Mouse (Mus musculus) neural tube, embryonic 14.5 days (tissue): ENCODE results near the gene Nwd1. TPM values are rescaled to one million over a fixed set of nuclear protein-coding genes. Genes with fewer than 3 reads are reported as not detected.
"Not testable (repeated sequence)": the region's sequence is repeated elsewhere in the genome, so short reads cannot be mapped to it uniquely, and the experiment has no call there.

Experiments
- ATAC-seq: fragments of 200-750 bp; cut with Nextera tagmentation; 2 replicates; pipeline ENCODE4 v1.8.0; 2017; ENCODE audit warnings: low read depth, mild to moderate bottlenecking, moderate TSS enrichment, moderate library complexity
- H3K27ac ChIP-seq: fragments of 300-500 bp; sonication (generic); 2 replicates; pipeline ENCODE4 v1.5.1; 2014; ENCODE audit warnings: low read depth, mild to moderate bottlenecking, control low read depth, low read length, moderate library complexity, mixed read lengths
- H3K27me3 ChIP-seq: fragments of 300-500 bp; sonication (generic); 2 replicates; pipeline ENCODE4 v1.6.1; 2014; ENCODE audit warnings: low read length; ENCODE audit not compliant: control insufficient read depth, insufficient read depth
- H3K36me3 ChIP-seq: fragments of 300-500 bp; sonication (generic); 2 replicates; pipeline ENCODE4 v1.6.1; 2014; ENCODE audit warnings: low read length, mixed read lengths; ENCODE audit not compliant: control insufficient read depth, insufficient read depth
- H3K4me1 ChIP-seq: fragments of 300-500 bp; sonication (generic); 2 replicates; pipeline ENCODE4 v1.6.1; 2014; ENCODE audit warnings: low read length; ENCODE audit not compliant: control insufficient read depth, insufficient read depth
- H3K4me2 ChIP-seq: fragments of 300-500 bp; sonication (generic); 2 replicates; pipeline ENCODE4 v1.6.1; 2014; ENCODE audit warnings: mild to moderate bottlenecking, low read depth, low read length, control low read depth
- H3K4me3 ChIP-seq: fragments of 300-500 bp; sonication (generic); 2 replicates; pipeline ENCODE4 v1.5.1; 2014; ENCODE audit warnings: low read depth, low read length, control low read depth, mixed read lengths
- H3K9ac ChIP-seq: fragments of 300-500 bp; sonication (generic); replicated peaks from 2 replicates; pipeline ENCODE4 v1.6.1; 2014; ENCODE audit warnings: low read depth, mild to moderate bottlenecking, control low read depth, low read length, mixed read lengths
- H3K9me3 ChIP-seq: fragments of 300-500 bp; sonication (generic); 2 replicates; pipeline ENCODE4 v1.6.1; 2016; ENCODE audit warnings: low read length; ENCODE audit not compliant: control insufficient read depth
- WGBS: fragments of 180-500 bp; shearing (Covaris S2); extraction: QIAGEN DNeasy Blood & Tissue Kit; methylation state at CpG from one replicate; pipeline ENCODE4 v1.1.7; 2014; 5-methylcytosine and 5-hydroxymethylcytosine counted together
- polyA plus RNA-seq: library from polyadenylated mRNA; unstranded; fragments of >200 nt; fragmentation: Nextera tagmentation; extraction: Ambion mirVana; gene quantifications from 2 replicates; pipeline ENCODE4 v1.2.1, GENCODE M21; 2014

Nwd1 gene
- polyA plus RNA-seq, 1 experiment from 2014 or later = 2.6 TPM

DNA sequence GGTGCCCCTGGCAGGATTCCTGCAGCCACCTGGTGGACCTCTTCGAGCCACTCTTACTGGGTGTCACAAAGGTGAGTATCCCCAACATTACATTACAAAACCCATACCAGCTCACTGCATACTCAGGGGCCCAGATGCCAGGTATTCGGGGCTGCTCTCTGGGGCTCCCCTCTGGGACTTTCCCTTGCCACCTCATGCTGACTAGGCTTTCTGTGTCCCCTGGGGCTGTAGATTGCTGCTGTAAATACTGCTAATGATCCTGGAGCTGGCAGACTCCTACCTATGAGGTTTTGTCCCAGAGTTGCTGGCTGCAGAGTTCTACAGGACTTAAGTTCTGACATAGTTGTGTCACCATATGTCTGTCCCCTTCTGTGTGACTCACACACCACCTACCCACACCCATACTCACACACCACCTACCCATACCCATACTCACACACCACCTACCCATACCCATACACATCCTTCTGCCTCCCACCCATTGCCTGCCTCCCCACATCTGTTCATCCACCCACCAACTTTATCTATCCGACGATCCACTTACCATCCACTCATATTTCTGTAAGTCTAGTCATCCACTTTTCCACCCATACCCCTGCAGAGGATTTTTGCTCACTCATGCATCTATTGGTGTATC, 35.7 kb downstream of the Nwd1 start:
- Histone ChIP-seq H3K27ac (no peak overlapping the region), H3K4me3 (no peak overlapping the region), H3K4me1 (no peaks in the 10 kb centered on the region), H3K9ac (no peak overlapping the region), H3K36me3 (no peaks in the 10 kb centered on the region), H3K27me3 (no peaks in the 10 kb centered on the region), H3K4me2 (no peak overlapping the region), H3K9me3 (no peaks in the 10 kb centered on the region)
- 80% methylated on average over 4 of the region's 4 CpGs for WGBS
- ATAC-seq = no peak

DNA sequence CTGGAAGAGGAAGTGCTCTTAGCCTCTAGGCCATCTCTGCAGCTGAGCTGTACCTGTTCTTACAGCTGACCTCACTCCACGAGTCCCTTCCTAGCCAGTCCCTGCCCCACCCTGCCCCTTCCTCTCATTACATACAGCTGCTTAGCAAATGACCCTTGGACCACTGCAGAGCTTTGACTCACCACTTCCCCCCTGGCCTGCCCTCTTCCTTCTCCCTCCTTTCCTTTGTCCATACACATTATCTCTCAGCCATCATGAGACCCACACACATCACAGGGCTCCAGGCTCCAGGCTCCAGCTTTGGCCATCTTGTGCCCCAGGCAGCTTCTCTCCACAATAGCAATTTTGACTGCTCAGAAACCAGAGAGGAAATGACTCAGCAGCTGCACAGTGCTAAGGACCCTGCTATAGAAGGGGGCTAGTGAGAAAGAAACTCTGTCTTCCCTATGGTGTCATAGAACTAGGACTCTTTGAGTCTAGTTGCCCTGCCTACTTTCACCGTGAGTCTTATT, 36.6 kb downstream of the Nwd1 start:
- H3K4me1 ChIP-seq = no peaks in the 10 kb centered on the region
- no peak for ATAC-seq
- H3K27me3 ChIP-seq = no peaks in the 10 kb centered on the region
- H3K4me2 ChIP-seq = no peak overlapping the region
- 47% methylated on average over 2 of the region's 2 CpGs for WGBS
- no peaks in the 10 kb centered on the region for H3K9me3 ChIP-seq
- no peak overlapping the region for H3K4me3 ChIP-seq
- no peaks in the 10 kb centered on the region for H3K36me3 ChIP-seq
- no peak overlapping the region for H3K27ac ChIP-seq
- no peak overlapping the region for H3K9ac ChIP-seq

DNA sequence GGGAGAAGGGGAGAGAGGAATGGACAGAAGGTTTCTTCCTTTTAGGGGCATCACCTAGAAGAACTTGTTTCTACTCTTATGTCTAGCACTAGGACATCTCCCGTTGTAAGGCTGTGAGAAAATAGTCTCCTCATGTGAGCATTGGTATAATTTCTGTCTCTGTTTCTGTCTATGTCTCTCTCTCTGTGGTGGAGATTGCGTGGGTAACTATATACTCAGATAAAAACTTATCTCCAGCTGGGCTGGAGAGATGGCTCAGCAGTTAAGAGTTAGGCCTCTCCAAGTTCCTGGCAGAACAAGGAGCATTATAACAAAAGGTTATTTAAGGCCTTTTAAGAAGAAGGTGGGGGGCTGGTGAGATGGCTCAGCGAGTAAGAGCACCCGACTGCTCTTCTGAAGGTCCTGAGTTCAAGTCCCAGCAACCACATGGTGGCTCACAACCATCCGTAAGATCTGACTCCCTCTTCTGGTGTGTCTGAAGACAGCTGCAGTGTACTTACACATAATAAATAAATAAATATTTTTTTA, 37.1 kb downstream of the Nwd1 start:
- not testable (repeated sequence) for H3K4me1 ChIP-seq, H3K27ac ChIP-seq, H3K9ac ChIP-seq, H3K36me3 ChIP-seq, H3K4me2 ChIP-seq, H3K9me3 ChIP-seq, H3K27me3 ChIP-seq, ATAC-seq, H3K4me3 ChIP-seq
- 93% methylated on average over 5 of the region's 5 CpGs for whole genome bisulfite sequencing

DNA sequence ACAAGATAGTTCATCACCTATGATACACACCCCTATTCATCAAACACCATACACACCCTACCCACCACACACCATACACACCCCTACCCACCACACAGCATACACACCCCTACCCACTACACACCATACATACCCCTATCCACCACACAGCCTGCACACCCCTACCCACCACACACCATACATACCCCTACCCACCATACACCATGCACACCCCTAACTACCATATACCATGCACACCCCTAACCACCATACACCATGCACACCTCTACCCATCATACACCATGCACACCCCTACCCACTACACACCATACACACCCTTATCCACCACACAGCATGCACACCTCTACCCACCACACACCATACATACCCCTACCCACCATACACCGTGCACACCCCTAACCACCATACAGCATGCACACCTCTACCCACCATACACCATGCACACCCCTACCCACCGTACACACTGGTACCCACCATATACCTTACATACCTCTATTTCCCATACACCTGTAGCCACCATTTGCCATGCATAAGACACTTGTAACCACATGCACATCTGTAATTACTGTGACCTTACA, 51.9 kb downstream of the Nwd1 start:
- H3K27me3 ChIP-seq = no peaks in the 10 kb centered on the region
- 95% methylated on average over 2 of the region's 2 CpGs for WGBS
- ATAC-seq = peak; percentile 46; the same call in 1 of the 2 replicates

DNA sequence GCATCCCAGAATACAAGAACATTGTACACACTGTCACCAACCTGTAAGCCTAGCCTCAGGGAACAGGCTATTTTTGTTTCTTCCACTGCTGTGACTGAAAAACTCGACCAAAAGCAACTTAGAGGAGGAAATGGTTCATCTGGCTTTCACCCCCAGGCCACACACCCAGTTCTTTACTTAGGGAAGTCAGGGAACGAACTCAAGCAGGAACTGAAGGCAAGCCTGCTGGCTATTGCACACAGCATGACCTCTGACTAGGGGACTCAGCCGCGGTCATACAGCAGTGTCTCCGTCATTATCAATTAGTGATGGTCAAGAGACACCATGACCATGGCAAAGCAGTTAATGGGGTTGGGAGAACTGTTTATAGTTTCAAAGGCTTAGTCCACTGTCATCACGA, 66.1 kb downstream of the Nwd1 start:
- Histone ChIP-seq H3K9me3 (no peaks in the 10 kb centered on the region), H3K4me3 (no peak overlapping the region), H3K27ac (no peak overlapping the region), H3K4me1 (no peaks in the 10 kb centered on the region), H3K27me3 (no peaks in the 10 kb centered on the region), H3K36me3 (no peaks in the 10 kb centered on the region), H3K9ac (no peak overlapping the region), H3K4me2 (no peak overlapping the region)
- WGBS = 26% methylated on average over 6 of the region's 6 CpGs
- ATAC-seq = no peak

More for the DNA sequence above, 51.9 kb downstream of the Nwd1 start:
- H3K9me3 ChIP-seq = no peaks in the 10 kb centered on the region
- no peak overlapping the region for H3K4me3 ChIP-seq
- no peak overlapping the region for H3K4me2 ChIP-seq
- no peaks in the 10 kb centered on the region for H3K36me3 ChIP-seq
- no peaks in the 10 kb centered on the region for H3K4me1 ChIP-seq
- H3K9ac ChIP-seq = no peak overlapping the region
- no peak overlapping the region for H3K27ac ChIP-seq

DNA sequence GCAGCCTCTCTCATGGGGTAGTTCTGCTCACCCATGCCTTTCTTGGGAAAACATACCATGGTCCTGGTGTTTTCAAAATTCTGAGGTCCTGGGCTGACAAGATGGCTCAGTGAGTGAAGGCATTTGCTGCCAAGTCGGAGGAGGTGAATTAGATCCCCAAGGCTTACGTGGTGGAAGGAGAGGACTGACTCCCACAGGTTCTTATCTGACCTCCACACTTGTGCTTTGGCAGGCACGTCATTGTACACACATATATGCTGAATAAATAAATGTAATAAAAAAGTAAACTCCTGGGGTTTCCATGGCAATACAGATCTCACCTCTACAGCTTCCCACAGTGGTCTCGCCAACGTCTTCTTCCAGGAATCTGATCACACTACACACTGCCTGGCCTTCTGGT, 70.1 kb downstream of the Nwd1 start:
- Histone ChIP-seq H3K9ac (no peak overlapping the region), H3K27me3 (no peaks in the 10 kb centered on the region), H3K4me3 (no peak overlapping the region), H3K36me3 (no peaks in the 10 kb centered on the region), H3K27ac (no peak overlapping the region), H3K9me3 (no peaks in the 10 kb centered on the region), H3K4me2 (no peak overlapping the region), H3K4me1 (no peaks in the 10 kb centered on the region)
- no peak for ATAC-seq
- WGBS = 87% methylated on average over 5 of the region's 5 CpGs

DNA sequence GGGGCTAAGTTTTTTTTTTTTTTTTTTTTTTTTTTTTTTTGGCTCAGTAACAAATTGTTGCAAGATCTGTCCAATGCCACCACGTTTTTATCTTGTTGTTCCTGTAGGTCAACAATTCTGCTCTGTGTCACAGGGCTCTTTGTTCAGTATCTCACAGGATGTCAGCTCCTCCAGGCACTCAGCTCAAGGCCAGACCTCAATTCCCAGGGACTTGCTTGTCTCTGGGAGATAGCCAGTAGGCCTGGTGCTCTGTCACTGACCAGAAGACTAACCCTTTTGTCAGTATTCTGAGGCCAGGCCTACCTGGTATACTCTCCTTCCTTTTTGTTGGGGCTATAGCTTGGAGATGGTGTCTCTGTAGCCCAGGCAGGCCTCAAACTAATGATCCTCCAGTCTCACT, 74.0 kb downstream of the Nwd1 start:
- H3K36me3 ChIP-seq = peaks cover 3% of the 10 kb centered on the region; the same call in 1 of the 2 replicates
- no peak overlapping the region for H3K4me3 ChIP-seq
- H3K27ac ChIP-seq = no peak overlapping the region
- no peak for ATAC-seq
- no peak overlapping the region for H3K4me2 ChIP-seq
- no peaks in the 10 kb centered on the region for H3K9me3 ChIP-seq
- no peak overlapping the region for H3K9ac ChIP-seq
- peaks cover 8% of the 10 kb centered on the region for H3K4me1 ChIP-seq
- WGBS = 48% methylated on average over 1 of the region's 1 CpGs
- H3K27me3 ChIP-seq = no peaks in the 10 kb centered on the region

DNA sequence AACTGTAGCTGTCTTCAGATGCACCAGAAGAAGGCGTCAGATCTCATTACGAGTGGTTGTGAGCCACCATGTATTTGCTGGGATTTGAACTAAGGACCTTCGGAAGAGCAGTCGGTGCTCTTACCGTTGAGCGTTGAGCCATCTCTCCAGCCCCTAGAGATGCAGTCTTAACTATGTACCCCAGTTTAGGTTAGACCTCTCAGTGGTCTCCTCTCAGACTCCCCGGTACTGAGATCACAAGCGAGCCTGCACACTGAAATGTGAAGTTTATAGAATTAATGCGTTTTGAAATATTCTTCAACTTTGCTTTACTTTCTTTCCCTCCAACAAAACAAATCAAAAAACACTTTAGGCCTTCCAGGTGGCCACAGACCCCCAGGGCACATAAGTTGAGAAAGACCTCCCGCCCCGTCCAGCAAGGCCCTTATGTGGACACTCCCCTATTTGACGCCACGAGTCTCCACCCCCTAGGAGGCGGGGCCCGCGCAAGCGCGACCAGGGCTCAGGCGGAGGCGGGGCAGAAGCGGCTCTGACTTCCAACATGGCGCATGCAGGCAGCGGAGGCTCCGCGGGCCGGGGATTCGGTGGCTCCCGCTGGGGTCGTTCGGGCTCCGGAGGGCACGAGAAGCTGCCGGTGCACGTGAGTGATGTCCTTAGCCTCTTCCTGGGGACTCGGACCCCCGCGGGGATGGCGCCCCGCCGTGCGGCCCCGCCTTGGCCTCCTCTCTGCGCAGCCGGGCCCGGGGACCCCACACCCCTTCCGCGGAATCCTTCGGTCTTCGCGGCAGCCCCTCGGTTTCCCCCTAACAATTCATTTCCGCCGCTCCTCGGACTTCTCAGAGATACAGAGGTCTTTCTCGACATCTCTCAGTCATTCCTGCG, 76.5 kb downstream of the Nwd1 start, which contains the start of gene Sin3b:
Gene Sin3b, plus strand, starts transcription at position 517 of the 882 bp plus-strand sequence.
- Histone ChIP-seq H3K9me3 (no peaks in the 10 kb centered on the region), H3K4me2 (peak within 1 kb of the TSS; percentile 88), H3K27ac (no peak within 1 kb of the TSS), H3K36me3 (peaks cover 24% of the 10 kb centered on the region; the same call in 1 of the 2 replicates), H3K4me1 (peaks cover 8% of the 10 kb centered on the region), H3K4me3 (peak within 1 kb of the TSS; percentile 77), H3K27me3 (no peaks in the 10 kb centered on the region), H3K9ac (peak within 1 kb of the TSS; percentile 84)
- WGBS = 15% methylated on average over 50 of the region's 56 CpGs
- ATAC-seq = peak; percentile 99
